Comparison of ENCODE assay signal across 8 mouse cellular contexts in the genomic region with DNA sequence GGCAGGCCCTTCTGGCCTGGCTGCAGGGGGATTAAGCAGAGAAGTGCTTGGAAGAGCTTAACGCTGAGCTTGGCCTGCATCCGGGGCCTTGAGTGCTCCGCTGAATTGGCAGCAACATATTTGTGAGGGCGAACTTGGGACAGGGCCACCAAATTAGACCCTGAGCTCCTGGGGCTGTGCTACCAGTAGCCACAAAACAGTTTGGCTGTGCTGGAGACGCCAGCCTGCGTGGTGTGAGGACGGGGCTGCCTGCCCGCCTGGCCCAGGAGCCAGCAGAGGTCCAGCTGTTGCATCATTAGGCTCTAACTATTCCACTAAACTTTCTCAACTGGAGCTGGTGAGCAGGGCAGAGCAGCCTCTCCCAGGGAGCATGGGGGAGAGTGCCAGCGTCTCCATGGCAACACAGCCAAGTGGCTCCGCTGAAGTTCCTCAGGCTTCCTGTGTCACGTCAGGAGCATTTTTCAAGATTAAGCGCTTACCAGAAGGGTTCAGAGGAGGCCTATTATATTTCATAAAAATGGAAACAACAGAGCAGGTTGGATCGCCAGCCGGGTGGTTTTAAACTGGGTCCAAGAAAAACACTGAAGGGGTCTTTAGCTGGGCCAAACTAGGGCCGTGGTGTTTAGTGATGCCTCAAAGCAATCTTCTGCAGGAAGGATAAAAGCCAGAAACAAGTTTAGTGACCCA.
DNase-seq lines count a peak whose midpoint lies in the region; ATAC-seq lines count a peak whose summit lies in the region.

No protein-coding gene starts in this region.

- ATAC-seq in cerebellum, adult (ENCODE audit: insufficient number of reproducible peaks, low FRiP score, low TSS enrichment) = peak; percentile 41; the same call in 1 of the 2 replicates
- peak; percentile 64 for ATAC-seq in forebrain, embryonic 12.5 days (ENCODE audit: low FRiP score)
- 0 out of 2 replicates have a peak, but pooled peaks have one; percentile 22 for ATAC-seq in heart, embryonic 13.5 days (ENCODE audit: extremely low read depth, insufficient number of reproducible peaks, low FRiP score, low TSS enrichment)
- ATAC-seq in kidney, embryonic 16.5 days (ENCODE audit: low FRiP score, low TSS enrichment) = peak; percentile 84
- ATAC-seq in limb, embryonic 15.5 days (ENCODE audit: insufficient number of reproducible peaks, low FRiP score, low TSS enrichment, low read depth) = peak; percentile 82
- peak; percentile 45; the same call in 1 of the 2 replicates for ATAC-seq in neural tube, embryonic 11.5 days (ENCODE audit: insufficient read depth, low FRiP score, low TSS enrichment)

- peaks cover 41% of the 10 kb centered on the region for H3K4me1 ChIP-seq in forebrain, embryonic 12.5 days
- peaks cover 38% of the 10 kb centered on the region for H3K4me1 ChIP-seq in heart, embryonic 13.5 days
- H3K4me1 ChIP-seq in kidney, embryonic 16.5 days (ENCODE audit: insufficient read depth, low read length) = peaks cover 21% of the 10 kb centered on the region
- peaks cover 46% of the 10 kb centered on the region for H3K4me1 ChIP-seq in limb, embryonic 15.5 days
- H3K4me1 ChIP-seq in neural tube, embryonic 11.5 days (ENCODE audit: control insufficient read depth, insufficient read depth, low read length) = peaks cover 17% of the 10 kb centered on the region

- peak overlapping the region; percentile 81 for H3K27ac ChIP-seq in forebrain, embryonic 12.5 days
- H3K27ac ChIP-seq in heart, embryonic 13.5 days (replicated peaks) = peak overlapping the region; percentile 82
- H3K27ac ChIP-seq in kidney, embryonic 16.5 days (ENCODE audit: low read length) = peak overlapping the region; percentile 71
- peak overlapping the region; percentile 90 for H3K27ac ChIP-seq in limb, embryonic 15.5 days
- peak overlapping the region; percentile 20; the same call in 1 of the 2 replicates for H3K27ac ChIP-seq in neural tube, embryonic 11.5 days (ENCODE audit: low read depth, low read length)

- H3K27me3 ChIP-seq in forebrain, embryonic 12.5 days = peaks cover 46% of the 10 kb centered on the region
- no peaks in the 10 kb centered on the region for H3K27me3 ChIP-seq in heart, embryonic 13.5 days (replicated peaks)
- no peaks in the 10 kb centered on the region for H3K27me3 ChIP-seq in kidney, embryonic 16.5 days (ENCODE audit: insufficient read depth, low read length)
- peaks cover 3% of the 10 kb centered on the region; the same call in 1 of the 2 replicates for H3K27me3 ChIP-seq in limb, embryonic 15.5 days
- no peaks in the 10 kb centered on the region for H3K27me3 ChIP-seq in neural tube, embryonic 11.5 days (ENCODE audit: control insufficient read depth, insufficient read depth, low read length)

- no peak overlapping the region for H3K4me3 ChIP-seq in forebrain, embryonic 12.5 days (replicated peaks)
- H3K4me3 ChIP-seq in heart, embryonic 13.5 days = no peak overlapping the region
- H3K4me3 ChIP-seq in kidney, embryonic 16.5 days (ENCODE audit: low read length) = no peak overlapping the region
- H3K4me3 ChIP-seq in limb, embryonic 15.5 days = no peak overlapping the region
- no peak overlapping the region for H3K4me3 ChIP-seq in neural tube, embryonic 11.5 days (ENCODE audit: low read depth, low read length)

- H3K9ac ChIP-seq in forebrain, embryonic 12.5 days = peak overlapping the region; percentile 36; the same call in 1 of the 2 replicates
- peak overlapping the region; percentile 58 for H3K9ac ChIP-seq in heart, embryonic 13.5 days
- H3K9ac ChIP-seq in kidney, embryonic 16.5 days (replicated peaks; ENCODE audit: low read length) = peak overlapping the region; percentile 20
- no peak overlapping the region for H3K9ac ChIP-seq in limb, embryonic 15.5 days
- no peak overlapping the region for H3K9ac ChIP-seq in neural tube, embryonic 11.5 days (ENCODE audit: low read length)

- H3K4me2 ChIP-seq in forebrain, embryonic 12.5 days = peak overlapping the region; percentile 21
- peak overlapping the region; percentile 36 for H3K4me2 ChIP-seq in heart, embryonic 13.5 days
- 0 out of 2 replicates have a peak overlapping the region, but pooled peaks have one; percentile 22 for H3K4me2 ChIP-seq in kidney, embryonic 16.5 days (replicated peaks; ENCODE audit: low read depth, low read length)
- H3K4me2 ChIP-seq in limb, embryonic 15.5 days = peak overlapping the region; percentile 10; the same call in 1 of the 2 replicates
- H3K4me2 ChIP-seq in neural tube, embryonic 11.5 days (ENCODE audit: low read depth) = no peak overlapping the region

- peaks cover 22% of the 10 kb centered on the region for H3K36me3 ChIP-seq in forebrain, embryonic 12.5 days (replicated peaks)
- peaks cover 16% of the 10 kb centered on the region for H3K36me3 ChIP-seq in heart, embryonic 13.5 days
- peaks cover 13% of the 10 kb centered on the region for H3K36me3 ChIP-seq in kidney, embryonic 16.5 days (ENCODE audit: insufficient read depth, low read length)
- peaks cover 16% of the 10 kb centered on the region for H3K36me3 ChIP-seq in limb, embryonic 15.5 days
- H3K36me3 ChIP-seq in neural tube, embryonic 11.5 days (ENCODE audit: control insufficient read depth, insufficient read depth, low read length) = 0 out of 2 replicates have a peak, but pooled peaks cover 2% of the 10 kb centered on the region

- 13% methylated on average over 15 of the region's 15 CpGs for WGBS in forebrain, embryonic 12.5 days
- 24% methylated on average over 15 of the region's 15 CpGs for WGBS in heart, embryonic 13.5 days
- WGBS in kidney, embryonic 16.5 days = 19% methylated on average over 15 of the region's 15 CpGs
- 14% methylated on average over 15 of the region's 15 CpGs for WGBS in limb, embryonic 15.5 days
- WGBS in neural tube, embryonic 11.5 days = 33% methylated on average over 15 of the region's 15 CpGs

- DNase-seq in 3T3-L1 (ENCODE audit: low read depth, low spot score) = peak; percentile 98
- peak; percentile 65 for DNase-seq in neural tube, embryonic 11.5 days (ENCODE audit: low spot score)
- peak; percentile 43 for DNase-seq in urinary bladder, postnatal 10 days (ENCODE audit: low spot score)

- no peaks in the 10 kb centered on the region for H3K9me3 ChIP-seq in forebrain, embryonic 12.5 days
- H3K9me3 ChIP-seq in heart, embryonic 13.5 days = no peaks in the 10 kb centered on the region
- H3K9me3 ChIP-seq in kidney, embryonic 16.5 days (ENCODE audit: low read length) = no peaks in the 10 kb centered on the region; the same call in 1 of the 2 replicates
- no peaks in the 10 kb centered on the region for H3K9me3 ChIP-seq in limb, embryonic 15.5 days
- H3K9me3 ChIP-seq in neural tube, embryonic 11.5 days (ENCODE audit: control insufficient read depth, low read length) = no peaks in the 10 kb centered on the region

Comparison
In these comparisons a context has a peak if more than half of its experiments do, and no peak if none do; other contexts are left out.
1. DNase-seq: peak in every context shown above with its lines; median percentile 98 in 3T3-L1; 65 in neural tube, embryonic 11.5 days; 43 in urinary bladder, postnatal 10 days.
2. ATAC-seq: peak in every context shown above with its lines; median percentile 84 in kidney, embryonic 16.5 days; 82 in limb, embryonic 15.5 days; 64 in forebrain, embryonic 12.5 days; 45 in neural tube, embryonic 11.5 days; 41 in cerebellum, adult; 22 in heart, embryonic 13.5 days.
3. H3K27ac ChIP-seq: peak in every context shown above with its lines; median percentile 90 in limb, embryonic 15.5 days; 82 in heart, embryonic 13.5 days; 81 in forebrain, embryonic 12.5 days; 71 in kidney, embryonic 16.5 days; 20 in neural tube, embryonic 11.5 days.
4. H3K9ac ChIP-seq: peak in forebrain, embryonic 12.5 days (single experiment), heart, embryonic 13.5 days (single experiment) and kidney, embryonic 16.5 days (single experiment); none in limb, embryonic 15.5 days (single experiment) and neural tube, embryonic 11.5 days (single experiment).